Mouse (Mus musculus): ENCODE measurements at regions not wholly inside any gene's neighbourhood (a gene's known extent, or its start where the extent isn't known, plus 50 kb on each side); places are given as distances from the start of the nearest gene placed in this dataset.

DNA sequence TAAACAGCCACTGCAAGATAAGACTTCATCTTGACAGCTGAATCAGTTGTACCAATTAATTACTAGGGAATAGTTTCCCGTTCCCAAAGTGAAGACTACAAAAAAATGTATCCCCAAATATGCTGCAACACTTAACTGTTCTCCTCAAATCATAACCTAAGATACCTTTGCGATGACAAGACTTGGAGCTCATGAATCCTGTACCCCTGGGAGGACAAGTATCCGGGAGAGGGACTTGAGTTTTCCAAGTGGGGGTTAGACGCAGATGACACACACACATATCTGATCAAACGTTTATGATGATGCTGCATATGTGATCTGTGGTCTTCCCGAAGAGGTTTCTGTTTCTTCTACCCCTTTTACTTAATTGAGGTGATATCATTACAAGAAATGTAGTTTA, 805.6 kb upstream of the Pou3f3 start:
- H3K27me3 ChIP-seq (ENCODE audit: control insufficient read depth in 1 of 2, insufficient read depth in 2 of 2, low read length in 2 of 2), result no peaks in the 10 kb centered on the region
- H3K9me3 ChIP-seq (replicated peaks; ENCODE audit: insufficient read depth, low read length), result no peaks in the 10 kb centered on the region
- H3K79me2 ChIP-seq (ENCODE audit: control insufficient read depth, insufficient read depth, low read length, poor library complexity), result no peaks in the 10 kb centered on the region
- no peak overlapping the region for H3K9ac ChIP-seq (ENCODE audit: control insufficient read depth, low read depth, low read length, poor library complexity, severe bottlenecking)
- no peaks in the 10 kb centered on the region for H3K36me3 ChIP-seq (ENCODE audit: control insufficient read depth in 1 of 2, insufficient read depth in 2 of 2, low read length in 2 of 2)
- no peak overlapping the region for H3K27ac ChIP-seq (ENCODE audit: control insufficient read depth, low read depth, low read length)
- H3K4me3 ChIP-seq (ENCODE audit: control insufficient read depth in 1 of 2, insufficient read depth in 1 of 2, low read depth in 2 of 2, low read length in 2 of 2), result no peak overlapping the region
- no peak for DNase-seq (ENCODE audit: low read depth, low spot score)
- no peaks in the 10 kb centered on the region for H3K4me1 ChIP-seq (ENCODE audit: control insufficient read depth in 1 of 2, insufficient read depth in 2 of 2, low read length in 2 of 2)
- TF ChIP-seq HCFC1 (IDR thresholded peaks at IDR 0.05; ENCODE audit: low read depth, low read length) (no peak), USF1 (IDR thresholded peaks at IDR 0.05; ENCODE audit: low read depth, low read length) (no peak), TCF12 (IDR thresholded peaks at IDR 0.05; ENCODE audit: low read depth, low read length) (no peak), MYC (IDR thresholded peaks at IDR 0.05; ENCODE audit: low read depth, low read length) (no peak), MYB (IDR thresholded peaks at IDR 0.05; ENCODE audit: low read depth, low read length) (no peak), GATA1 (IDR thresholded peaks at IDR 0.05; ENCODE audit: low read depth, low read length) (no peak), ZC3H11A (IDR thresholded peaks at IDR 0.05; ENCODE audit: low read depth, low read length) (no peak), RCOR1 (IDR thresholded peaks at IDR 0.05; ENCODE audit: low read depth, low read length) (no peak), NRF1 (IDR thresholded peaks at IDR 0.05; ENCODE audit: insufficient read depth, low read depth, low read length, poor library complexity, severe bottlenecking) (no peak), TAL1 (IDR thresholded peaks at IDR 0.05; ENCODE audit: low read length) (no peak), KAT2A (conservative IDR thresholded peaks at IDR 0.05; ENCODE audit: low read depth, low read length) (no peak), SMC3 (IDR thresholded peaks at IDR 0.05; ENCODE audit: low read depth, low read length) (no peak), POLR2AphosphoS5 (IDR thresholded peaks at IDR 0.05; ENCODE audit: borderline replicate concordance, low read depth, low read length) (no peak), SIN3A (IDR thresholded peaks at IDR 0.05; ENCODE audit: low read length) (no peak)

DNA sequence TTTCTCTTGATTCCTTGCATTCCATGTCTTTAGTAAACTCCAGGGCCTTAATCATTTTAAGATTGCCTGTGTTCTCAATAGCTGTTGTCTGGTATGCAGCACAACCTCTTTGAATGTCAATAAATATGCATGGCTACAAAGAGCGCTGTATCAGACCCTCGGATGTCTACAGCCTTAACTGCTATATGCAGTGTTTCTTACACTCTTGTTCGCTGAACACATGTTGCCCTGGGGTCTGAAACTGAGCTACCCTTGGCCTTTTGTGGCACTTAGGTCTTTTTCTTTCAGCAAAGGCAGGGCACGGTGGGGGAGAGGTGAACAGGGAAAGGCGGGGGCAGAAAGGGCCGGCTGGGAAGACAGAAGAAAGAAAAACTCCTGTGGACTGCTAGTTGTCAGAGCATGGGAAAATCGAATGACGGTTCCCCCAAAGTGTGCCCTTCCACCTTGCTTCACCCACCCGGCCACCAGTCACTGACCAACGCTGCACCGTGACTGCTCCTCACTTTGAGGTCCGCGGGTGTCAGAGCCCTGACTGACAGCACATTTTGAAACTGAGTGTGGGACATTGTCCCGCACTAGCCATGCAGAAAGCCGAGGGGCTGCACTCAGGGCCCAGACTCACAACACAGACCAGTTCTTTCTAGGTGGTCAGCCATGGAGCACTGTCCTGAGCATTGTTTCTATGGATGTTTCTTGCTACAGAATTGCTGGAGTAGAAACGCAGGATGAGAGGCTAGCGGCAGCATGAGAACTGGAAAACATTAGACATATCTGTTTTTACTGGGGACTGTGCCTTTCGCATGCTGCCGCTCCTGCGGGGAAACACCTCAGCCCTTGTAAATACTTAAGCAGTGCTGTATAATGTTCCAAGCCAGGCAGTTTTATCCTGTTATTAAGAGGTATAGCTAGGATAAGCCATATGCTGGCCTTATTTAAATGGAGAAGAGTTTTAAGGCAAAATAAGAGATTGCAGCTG, 804.6 kb upstream of the Pou3f3 start:
- H3K4me1 ChIP-seq (ENCODE audit: control insufficient read depth in 1 of 2, insufficient read depth in 2 of 2, low read length in 2 of 2), result no peaks in the 10 kb centered on the region
- H3K9ac ChIP-seq (ENCODE audit: control insufficient read depth, low read depth, low read length, poor library complexity, severe bottlenecking), result no peak overlapping the region
- no peak for DNase-seq (ENCODE audit: low read depth, low spot score)
- H3K4me3 ChIP-seq (ENCODE audit: control insufficient read depth in 1 of 2, insufficient read depth in 1 of 2, low read depth in 2 of 2, low read length in 2 of 2), result no peak overlapping the region
- no peaks in the 10 kb centered on the region for H3K79me2 ChIP-seq (ENCODE audit: control insufficient read depth, insufficient read depth, low read length, poor library complexity)
- no peaks in the 10 kb centered on the region for H3K36me3 ChIP-seq (ENCODE audit: control insufficient read depth in 1 of 2, insufficient read depth in 2 of 2, low read length in 2 of 2)
- H3K27me3 ChIP-seq (ENCODE audit: control insufficient read depth in 1 of 2, insufficient read depth in 2 of 2, low read length in 2 of 2), result no peaks in the 10 kb centered on the region
- no peaks in the 10 kb centered on the region for H3K9me3 ChIP-seq (replicated peaks; ENCODE audit: insufficient read depth, low read length)
- no peak overlapping the region for H3K27ac ChIP-seq (ENCODE audit: control insufficient read depth, low read depth, low read length)
- TF ChIP-seq MAFK (IDR thresholded peaks at IDR 0.05; ENCODE audit: borderline replicate concordance, low read depth, low read length) (no peak), SIN3A (IDR thresholded peaks at IDR 0.05; ENCODE audit: low read length) (no peak), ZMIZ1 (IDR thresholded peaks at IDR 0.05; ENCODE audit: low read depth, low read length) (no peak), GATA1 (IDR thresholded peaks at IDR 0.05; ENCODE audit: low read depth, low read length) (no peak), CHD2 (IDR thresholded peaks at IDR 0.05; ENCODE audit: low read length) (no peak), TAL1 (IDR thresholded peaks at IDR 0.05; ENCODE audit: low read length) (no peak), KAT2A (conservative IDR thresholded peaks at IDR 0.05; ENCODE audit: low read depth, low read length) (no peak)

All from MEL (cell line).